In genomic region chr2:71523431-71523830, GRCm38 (mm10) we compare ENCODE assay signal across 28 mouse cellular contexts. TPM values are rescaled to one million over a fixed set of nuclear protein-coding genes. Genes with fewer than 3 reads are reported as not detected.
A peak's percentile ranks its signal among the peaks of the same experiment; 100 is the strongest.
DNase-seq lines count a peak whose midpoint lies in the region; ATAC-seq and TF ChIP-seq lines count a peak whose summit lies in the region.
"Had no signal": no experiment of that assay in that cellular context is flagged by ENCODE, and none has a peak within 500 bp of the region (broad histone marks: within the 10 kb centered on the region; RNA-seq: fewer than 3 reads in every experiment).

No protein-coding gene starts in this region.

- no peak overlapping the region for H3K9ac ChIP-seq in heart, embryonic 16.5 days (ENCODE audit: low read length)
- H3K9ac ChIP-seq in forebrain, embryonic 14.5 days (ENCODE audit: low read length): no peak overlapping the region
- no peak overlapping the region for H3K9ac ChIP-seq in liver, postnatal 0 days (replicated peaks)
- H3K9ac ChIP-seq: embryonic facial prominence, embryonic 13.5 days; heart, embryonic 15.5 days; liver, embryonic 13.5 days; lung, embryonic 14.5 days; neural tube, embryonic 12.5 days had no signal

- 0 out of 2 replicates have a peak overlapping the region, but pooled peaks have one; percentile 4 for H3K27ac ChIP-seq in heart, embryonic 16.5 days (ENCODE audit: low read length)
- peak overlapping the region; percentile 88 for H3K27ac ChIP-seq in thymus, adult 2 months (ENCODE audit: control insufficient read depth, insufficient read depth, low read length)
- H3K27ac ChIP-seq in forebrain, embryonic 14.5 days (ENCODE audit: low read depth, low read length): no peak overlapping the region
- 0 out of 2 replicates have a peak overlapping the region, but pooled peaks have one; percentile 44 for H3K27ac ChIP-seq in liver, postnatal 0 days (ENCODE audit: low read depth)
- H3K27ac ChIP-seq: embryonic facial prominence, embryonic 13.5 days; gastrocnemius, adult 2 months; heart, embryonic 15.5 days; liver, embryonic 13.5 days; neural tube, embryonic 12.5 days had no signal

- DNase-seq in heart, postnatal 4 days: no peak
- no peak for DNase-seq in thymus, adult 2 months
- DNase-seq in thymus, postnatal 14 days: no peak
- no peak for DNase-seq in forebrain, embryonic 14.5 days (ENCODE audit: low spot score)
- DNase-seq in liver, postnatal 0 days: no peak
- no peak for DNase-seq in spleen, postnatal 14 days (ENCODE audit: low spot score in 2 of 2)
- no peak for DNase-seq in T-cell, adult 2 months (ENCODE audit: low spot score)
- DNase-seq: adrenal gland, adult 2 months; cerebellum, adult 11-12 months; cerebellum, postnatal 14 days; gastrocnemius, adult 2 months; kidney, adult 8-10 months; kidney, postnatal 10 days; liver, embryonic 13.5 days; lung, embryonic 14.5 days; midbrain, embryonic 14.5 days; retina, postnatal 1 day had no signal

- no peak overlapping the region for H3K4me3 ChIP-seq in heart, embryonic 16.5 days (ENCODE audit: low read length)
- H3K4me3 ChIP-seq in thymus, adult 2 months (ENCODE audit: control insufficient read depth, insufficient read depth, low read length): no peak overlapping the region
- 0 out of 2 replicates have a peak overlapping the region, but pooled peaks have one; percentile 4 for H3K4me3 ChIP-seq in forebrain, embryonic 14.5 days (ENCODE audit: low read depth, low read length)
- no peak overlapping the region for H3K4me3 ChIP-seq in liver, postnatal 0 days (ENCODE audit: low read depth, low read length)
- H3K4me3 ChIP-seq: embryonic facial prominence, embryonic 13.5 days; erythroblast, embryonic 14.5 days; gastrocnemius, adult 2 months; heart, embryonic 15.5 days; liver, embryonic 13.5 days; neural tube, embryonic 12.5 days had no signal

- no peaks in the 10 kb centered on the region for H3K36me3 ChIP-seq in heart, embryonic 16.5 days (ENCODE audit: control insufficient read depth, insufficient read depth)
- no peaks in the 10 kb centered on the region for H3K36me3 ChIP-seq in thymus, adult 2 months (ENCODE audit: control insufficient read depth, insufficient read depth, low read length)
- no peaks in the 10 kb centered on the region for H3K36me3 ChIP-seq in forebrain, embryonic 14.5 days (ENCODE audit: control insufficient read depth, insufficient read depth, low read length)
- no peaks in the 10 kb centered on the region for H3K36me3 ChIP-seq in liver, postnatal 0 days (replicated peaks; ENCODE audit: insufficient read depth, low read length)
- H3K36me3 ChIP-seq: embryonic facial prominence, embryonic 13.5 days; heart, embryonic 15.5 days; liver, embryonic 13.5 days; neural tube, embryonic 12.5 days had no signal

- H3K4me2 ChIP-seq in heart, embryonic 16.5 days (ENCODE audit: low read depth, low read length): no peak overlapping the region
- H3K4me2 ChIP-seq in forebrain, embryonic 14.5 days (ENCODE audit: low read length): peak overlapping the region; percentile 75
- H3K4me2 ChIP-seq in liver, postnatal 0 days (ENCODE audit: low read depth, low read length): no peak overlapping the region
- H3K4me2 ChIP-seq: embryonic facial prominence, embryonic 13.5 days; heart, embryonic 15.5 days; liver, embryonic 13.5 days; lung, embryonic 14.5 days; neural tube, embryonic 12.5 days had no signal

- TF ChIP-seq CTCF in thymus, adult 2 months (IDR thresholded peaks at IDR 0.05; ENCODE audit: borderline replicate concordance, control insufficient read depth, extremely low read depth, insufficient read depth, low read length, poor library complexity): no peak
- no peak for TF ChIP-seq CTCF in liver, postnatal 0 days (IDR thresholded peaks at IDR 0.05; ENCODE audit: low read depth)

- no peak for TF ChIP-seq POLR2A in thymus, adult 2 months (IDR thresholded peaks at IDR 0.05; ENCODE audit: control insufficient read depth, extremely low read depth, insufficient read depth, low read length, poor library complexity)

- ATAC-seq in heart, embryonic 16.5 days (replicated peaks; ENCODE audit: extremely low read depth, insufficient read depth, low FRiP score): no peak
- no peak for ATAC-seq in forebrain, embryonic 14.5 days
- ATAC-seq in liver, postnatal 0 days: no peak
- ATAC-seq: inflammation-experienced regulatory T-cells, adult 6 months; Patski had no signal

- no peaks in the 10 kb centered on the region for H3K4me1 ChIP-seq in heart, embryonic 16.5 days (ENCODE audit: control insufficient read depth, insufficient read depth, low read length)
- peaks cover 45% of the 10 kb centered on the region for H3K4me1 ChIP-seq in thymus, adult 2 months (replicated peaks; ENCODE audit: control insufficient read depth, insufficient read depth, low read length)
- H3K4me1 ChIP-seq in forebrain, embryonic 14.5 days (ENCODE audit: control insufficient read depth, insufficient read depth, low read length): peaks cover 7% of the 10 kb centered on the region
- H3K4me1 ChIP-seq in liver, postnatal 0 days (ENCODE audit: insufficient read depth): no peaks in the 10 kb centered on the region; the same call in 1 of the 2 replicates
- H3K4me1 ChIP-seq: neural tube, embryonic 12.5 days had no signal

- WGBS in heart, embryonic 16.5 days: 37% methylated on average over 4 of the region's 4 CpGs
- 26% methylated on average over 4 of the region's 4 CpGs for WGBS in thymus, adult 2 months
- WGBS in forebrain, embryonic 14.5 days: 49% methylated on average over 4 of the region's 4 CpGs
- 37% methylated on average over 4 of the region's 4 CpGs for WGBS in liver, postnatal 0 days (ENCODE audit: insufficient replicate concordance)

- TF ChIP-seq EP300 in liver, postnatal 0 days (IDR thresholded peaks at IDR 0.05; ENCODE audit: low read depth): no peak

- H3K27me3 ChIP-seq in heart, embryonic 16.5 days (ENCODE audit: control insufficient read depth, insufficient read depth, low read length): peaks cover 64% of the 10 kb centered on the region
- peaks cover 12% of the 10 kb centered on the region for H3K27me3 ChIP-seq in thymus, adult 2 months (ENCODE audit: control insufficient read depth, insufficient read depth, low read length)
- H3K27me3 ChIP-seq in forebrain, embryonic 14.5 days (replicated peaks; ENCODE audit: control insufficient read depth, insufficient read depth, low read length): peaks cover 44% of the 10 kb centered on the region
- H3K27me3 ChIP-seq in liver, postnatal 0 days (ENCODE audit: insufficient read depth, low read length): peaks cover 57% of the 10 kb centered on the region
- H3K27me3 ChIP-seq: Patski had no signal

- H3K9me3 ChIP-seq in heart, embryonic 16.5 days (replicated peaks; ENCODE audit: control insufficient read depth, low read length): no peaks in the 10 kb centered on the region
- no peaks in the 10 kb centered on the region for H3K9me3 ChIP-seq in forebrain, embryonic 14.5 days (replicated peaks; ENCODE audit: control insufficient read depth, low read length)
- no peaks in the 10 kb centered on the region for H3K9me3 ChIP-seq in liver, postnatal 0 days (ENCODE audit: low read length)
- H3K9me3 ChIP-seq: embryonic facial prominence, embryonic 13.5 days; heart, embryonic 15.5 days; liver, embryonic 13.5 days; neural tube, embryonic 12.5 days had no signal

RNA-seq across cellular contexts. Expression of gene Dlx1, which starts 4.5 kb away (rescaled TPM):
- 0.15 and 0.29 TPM in 2 replicates for polyA plus RNA-seq in heart, embryonic 16.5 days (2015; fragmentation: Nextera tagmentation; extraction: Ambion mirVana)
- under 1 TPM; 0.14 to 0.43 TPM for total RNA-seq in heart, postnatal 4 days (2021)
- 0.78 and 0.99 TPM in 2 replicates for polyA plus RNA-seq in thymus, adult 2 months (2012; rRNA removed)
- polyA plus RNA-seq in forebrain, embryonic 14.5 days (2014; fragmentation: Nextera tagmentation; extraction: Ambion mirVana): 155 and 176 TPM in 2 replicates
- polyA plus RNA-seq in liver, postnatal 0 days (2015; fragmentation: Nextera tagmentation; extraction: Ambion mirVana): 0.06 and 0.09 TPM in 2 replicates
- total RNA-seq: hematopoietic stem cell, adult 5-6 weeks; megakaryocyte, adult 5-6 weeks had no signal
- polyA plus RNA-seq: inflammation-experienced regulatory T-cells, adult 6 months; lung, embryonic 14.5 days had no signal

RNA-seq across cellular contexts. Expression of gene Dlx2, which starts 23.1 kb away (rescaled TPM):
- 0.11 TPM in 1 of 2 replicates, not detected in the other for polyA plus RNA-seq in heart, embryonic 16.5 days (2015; fragmentation: Nextera tagmentation; extraction: Ambion mirVana)
- under 1 TPM in 1 of 2 experiments, not detected in 1; 0.11 TPM for total RNA-seq in heart, postnatal 4 days (2021)
- polyA plus RNA-seq in thymus, adult 2 months (2012; rRNA removed): 0.12 and 0.17 TPM in 2 replicates
- polyA plus RNA-seq in forebrain, embryonic 14.5 days (2014; fragmentation: Nextera tagmentation; extraction: Ambion mirVana): 44.8 and 51.2 TPM in 2 replicates
- polyA plus RNA-seq in liver, postnatal 0 days (2015; fragmentation: Nextera tagmentation; extraction: Ambion mirVana): not detected in 2 replicates
- total RNA-seq: gastrocnemius, adult 2 months; heart, adult 8-10 months; hematopoietic stem cell, adult 5-6 weeks; megakaryocyte, adult 5-6 weeks had no signal
- polyA plus RNA-seq: inflammation-experienced regulatory T-cells, adult 6 months; liver, embryonic 13.5 days; spleen, adult 2 months had no signal

Comparison
In these comparisons a context has a peak if more than half of its experiments do, and no peak if none do; other contexts are left out.
1. RNA of gene Dlx1, which starts 4.5 kb away (polyA plus RNA-seq): 155 to 176 TPM in forebrain, embryonic 14.5 days; 0.78 to 0.99 TPM in thymus, adult 2 months, 0.15 to 0.29 TPM in heart, embryonic 16.5 days and 0.06 to 0.09 TPM in liver, postnatal 0 days; every median in the first group is over 10 times any median in the second.
2. RNA of gene Dlx2, which starts 23.1 kb away (polyA plus RNA-seq): 44.8 to 51.2 TPM in forebrain, embryonic 14.5 days; 0.12 to 0.17 TPM in thymus, adult 2 months, 0.11 TPM in heart, embryonic 16.5 days and not detected in liver, postnatal 0 days; every median in the first group is over 10 times any median in the second.